Mouse (Mus musculus): Measurements from ENCODE around the gene Gm11549.

Gm11549 gene

DNA sequence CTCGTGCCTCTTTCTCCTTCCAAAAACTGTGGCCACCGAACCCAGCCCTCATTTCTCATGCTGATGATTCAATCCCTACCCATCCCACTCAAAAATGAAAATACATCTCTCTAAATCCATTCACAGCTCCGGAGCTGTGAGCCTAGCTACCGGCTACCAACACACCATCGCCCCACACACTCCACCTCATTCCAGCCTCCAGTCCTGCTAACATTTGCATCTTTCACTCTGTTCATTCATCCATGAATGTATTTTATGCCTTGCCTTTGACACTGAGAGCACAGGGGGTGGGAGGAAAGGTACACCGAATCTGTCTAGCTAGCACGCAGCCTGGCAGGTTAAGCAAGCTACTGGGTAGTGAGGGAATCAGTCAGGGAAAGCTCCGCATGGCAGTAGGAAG, 42.8 kb downstream of the Gm11549 start:
- DNase-seq (ENCODE audit: low spot score), result no peak

- no peak for DNase-seq (ENCODE audit: low spot score)
Observed at GRCm38 (mm10) chr3:36476261-36477155, 45.1 kb downstream of the Gm11549 start.

DNA sequence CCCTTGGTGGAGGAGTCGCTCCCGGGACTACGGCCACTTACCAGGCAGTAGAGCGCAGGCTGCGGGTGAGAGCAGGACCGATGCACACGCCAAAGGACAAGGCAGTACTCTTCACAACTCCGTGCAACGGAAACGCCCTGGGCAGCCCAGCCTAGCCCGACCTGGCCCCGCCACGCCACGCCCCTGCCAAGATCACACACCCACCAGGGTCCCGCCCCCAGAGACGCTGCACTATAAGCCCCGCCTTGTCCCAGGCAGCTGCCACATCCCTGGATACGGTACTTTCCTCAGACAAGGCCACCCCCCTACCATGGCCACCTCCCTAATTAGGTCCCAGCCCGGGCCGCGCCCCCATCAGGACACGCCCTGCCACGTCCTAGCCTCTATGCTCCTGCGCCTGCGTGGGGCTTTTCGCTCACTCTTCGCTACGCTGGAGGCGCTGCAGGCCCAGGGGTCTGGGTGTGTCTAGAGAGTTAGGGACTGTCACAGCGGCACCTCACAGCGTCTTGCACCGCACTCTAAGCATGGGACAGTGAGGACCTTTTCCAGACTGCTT, 46.0 kb downstream of the Gm11549 start, which contains the start of the genes Anxa5 and 1810062G17Rik:
Gene Anxa5, minus strand, starts transcription at position 363 of the 556 bp plus-strand sequence.
Gene 1810062G17Rik, plus strand, starts transcription at position 406 of the 556 bp plus-strand sequence.
- peak; percentile 98 for DNase-seq (ENCODE audit: low spot score)

DNA sequence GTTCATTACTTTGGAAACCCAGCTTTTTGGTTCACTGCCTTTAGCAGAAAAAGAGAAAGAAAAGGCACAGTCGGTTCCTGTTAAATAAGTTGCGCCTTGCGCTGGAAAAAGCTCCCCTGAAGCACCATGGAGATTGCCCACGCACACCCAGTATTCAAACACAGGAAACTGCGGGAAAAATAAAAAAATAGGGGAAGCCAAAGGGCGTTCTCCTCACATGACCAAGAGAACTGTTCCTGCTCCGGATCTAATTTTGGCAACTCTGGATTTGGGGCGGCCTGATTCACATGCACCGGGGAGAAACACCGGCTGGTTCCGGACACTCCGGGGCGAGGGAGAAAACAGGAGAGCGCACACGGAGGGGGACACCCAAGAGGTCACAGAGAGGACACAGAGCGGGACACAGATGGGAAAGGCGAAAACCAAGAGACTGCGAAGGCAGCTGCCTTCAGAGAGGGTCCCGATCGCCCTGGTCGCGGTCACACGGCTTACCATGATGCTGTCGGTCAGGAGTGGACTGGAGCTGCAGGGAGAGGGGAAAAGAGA, 46.6 kb downstream of the Gm11549 start:
- DNase-seq (ENCODE audit: low spot score), result no peak

- DNase-seq (ENCODE audit: low spot score), result no peak
Observed at GRCm38 (mm10) chr3:36474421-36474820, 47.2 kb downstream of the Gm11549 start.

- DNase-seq (ENCODE audit: low spot score), result no peak
Observed at GRCm38 (mm10) chr3:36473222-36473621, 48.4 kb downstream of the Gm11549 start.

DNA sequence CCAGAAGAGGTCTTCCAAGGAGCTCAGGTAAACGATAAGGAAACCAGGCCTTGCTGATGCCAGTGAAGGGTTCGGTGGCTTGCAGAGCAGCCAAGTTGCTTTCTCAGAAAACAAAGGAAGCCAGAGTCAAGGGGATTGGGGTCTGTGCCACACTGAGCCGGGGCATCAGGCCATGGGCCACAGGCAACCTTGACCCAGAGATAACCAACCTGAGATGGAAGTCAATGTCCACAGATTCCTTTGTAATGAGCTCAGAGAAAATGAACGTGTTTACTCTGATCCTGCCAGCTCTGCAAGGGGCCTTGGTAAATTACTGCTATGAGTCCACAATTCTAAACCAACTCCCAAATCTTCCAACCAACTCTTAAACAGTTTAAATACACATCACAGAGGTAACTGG, 49.8 kb downstream of the Gm11549 start:
- no peak for DNase-seq (ENCODE audit: low spot score)

DNA sequence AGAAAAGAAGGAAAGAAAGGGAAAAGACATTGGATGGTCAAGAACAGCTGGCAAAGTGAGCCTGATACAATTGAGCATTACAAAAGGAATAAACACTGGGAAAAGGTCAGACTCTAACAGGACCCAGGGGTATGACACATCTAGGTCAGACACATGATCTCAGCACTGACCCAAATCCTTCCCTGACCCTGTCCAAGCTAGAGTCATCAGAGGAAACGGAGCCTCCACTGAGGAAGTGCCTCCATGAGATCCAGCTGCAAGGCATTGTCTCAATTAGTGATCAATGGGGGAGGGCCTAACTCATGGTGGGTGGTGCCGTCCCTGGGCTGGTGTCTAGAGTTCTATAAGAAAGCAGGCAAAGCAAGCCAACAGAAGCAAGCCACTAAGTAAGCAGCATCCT, 52.7 kb downstream of the Gm11549 start:
- peak; percentile 49 for DNase-seq (ENCODE audit: low spot score)

DNA sequence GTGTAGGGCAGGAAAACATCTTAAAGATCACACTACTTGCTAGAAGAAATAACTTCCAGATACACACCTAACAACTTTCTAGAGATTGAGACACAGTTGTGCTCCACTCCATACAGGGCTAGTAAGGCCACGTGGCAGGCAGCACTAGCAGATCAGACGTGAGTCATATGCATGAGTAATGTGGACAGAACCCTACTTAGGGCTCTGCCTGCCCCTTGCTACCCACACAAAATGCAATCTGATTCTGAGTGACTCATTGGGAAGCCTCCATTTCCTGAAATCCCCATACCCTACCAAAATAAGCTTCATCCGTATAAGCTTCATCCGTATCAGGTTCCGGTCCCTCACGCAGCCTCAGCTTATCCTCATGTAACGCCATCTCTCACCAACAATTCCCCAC, 54.0 kb downstream of the Gm11549 start:
- DNase-seq (ENCODE audit: low spot score), result no peak

GRCm38 (mm10) chr3:36465538-36465937, 56.1 kb downstream of the Gm11549 start:
- no peak for DNase-seq (ENCODE audit: low spot score)
